ENCODE assay signal across 8 mouse cellular contexts in the genomic region with DNA sequence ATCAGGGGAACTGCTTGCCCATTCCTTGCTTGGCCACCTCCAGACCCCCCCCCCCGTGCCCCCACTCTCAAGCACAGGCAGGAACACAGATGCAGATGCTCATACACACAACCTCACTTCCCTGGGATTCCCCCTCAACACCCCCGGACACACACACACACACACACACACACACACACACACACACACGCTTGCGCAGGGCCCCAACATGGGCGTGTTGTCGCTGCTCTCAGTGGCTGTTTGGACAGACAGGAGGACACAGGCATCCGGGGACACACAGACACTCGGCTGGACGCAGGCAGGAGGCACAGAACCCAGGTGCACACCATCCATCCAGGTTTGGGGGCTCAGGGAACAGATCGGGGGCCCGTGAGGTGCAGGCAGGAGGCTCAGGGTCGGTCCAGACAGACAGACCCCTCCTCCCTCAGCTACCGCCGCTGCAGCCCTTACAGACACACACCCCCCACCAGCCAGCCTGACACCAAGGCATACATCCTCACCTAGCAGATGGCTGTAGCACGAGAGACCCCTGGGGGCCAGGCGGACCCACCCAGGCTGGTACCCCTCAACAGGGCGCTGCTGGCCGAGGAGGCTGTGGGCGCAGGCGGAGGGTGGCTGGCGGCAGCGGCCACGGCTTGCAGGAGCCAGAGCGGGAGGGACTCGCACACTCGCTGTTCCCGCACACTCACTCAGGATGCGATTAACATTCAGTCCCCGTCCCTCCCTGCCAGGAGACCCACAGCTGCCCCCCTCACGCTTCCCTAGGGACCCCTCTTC. TPM values are rescaled to one million over a fixed set of nuclear protein-coding genes. Genes with fewer than 3 reads are reported as not detected.
DNase-seq lines count a peak whose midpoint lies in the region; ATAC-seq and TF ChIP-seq lines count a peak whose summit lies in the region.

No protein-coding gene starts in this region.

- H3K27ac ChIP-seq in kidney, postnatal 0 days = no peak overlapping the region
- no peak overlapping the region for H3K27ac ChIP-seq in forebrain, embryonic 14.5 days (ENCODE audit: low read depth, low read length)
- H3K27ac ChIP-seq in liver, embryonic 13.5 days = no peak overlapping the region

- no peak for DNase-seq in kidney, postnatal 0 days (ENCODE audit: low spot score)
- DNase-seq in kidney, postnatal 25 days = no peak
- DNase-seq in MN1 (ENCODE audit: low spot score) = peak; percentile 14
- peak; percentile 24 for DNase-seq in forebrain, embryonic 14.5 days (ENCODE audit: low spot score)
- no peak for DNase-seq in liver, embryonic 13.5 days
- no peak for DNase-seq in frontal cortex, postnatal 36 days (ENCODE audit: low spot score in 2 of 2)

- peaks cover 22% of the 10 kb centered on the region; the same call in 1 of the 2 replicates for H3K4me1 ChIP-seq in kidney, postnatal 0 days (replicated peaks; ENCODE audit: insufficient read depth, low read length)
- peaks cover 24% of the 10 kb centered on the region for H3K4me1 ChIP-seq in forebrain, embryonic 14.5 days (ENCODE audit: control insufficient read depth, insufficient read depth, low read length)
- H3K4me1 ChIP-seq in liver, embryonic 13.5 days (replicated peaks) = peaks cover 42% of the 10 kb centered on the region

- H3K4me3 ChIP-seq in kidney, postnatal 0 days (replicated peaks; ENCODE audit: low read depth, low read length) = peak overlapping the region; percentile 24
- H3K4me3 ChIP-seq in forebrain, embryonic 14.5 days (ENCODE audit: low read depth, low read length) = peak overlapping the region; percentile 28
- peak overlapping the region; percentile 9; the same call in 1 of the 2 replicates for H3K4me3 ChIP-seq in liver, embryonic 13.5 days (replicated peaks)

- H3K4me2 ChIP-seq in kidney, postnatal 0 days (ENCODE audit: low read length) = peak overlapping the region; percentile 52
- peak overlapping the region; percentile 59 for H3K4me2 ChIP-seq in forebrain, embryonic 14.5 days (ENCODE audit: low read length)
- peak overlapping the region; percentile 8; the same call in 1 of the 2 replicates for H3K4me2 ChIP-seq in liver, embryonic 13.5 days

- peaks cover 16% of the 10 kb centered on the region for H3K27me3 ChIP-seq in kidney, postnatal 0 days (ENCODE audit: insufficient read depth, low read length)
- peaks cover 27% of the 10 kb centered on the region; the same call in 1 of the 2 replicates for H3K27me3 ChIP-seq in forebrain, embryonic 14.5 days (replicated peaks; ENCODE audit: control insufficient read depth, insufficient read depth, low read length)
- peaks cover 67% of the 10 kb centered on the region for H3K27me3 ChIP-seq in liver, embryonic 13.5 days

- no peaks in the 10 kb centered on the region for H3K9me3 ChIP-seq in kidney, postnatal 0 days (replicated peaks; ENCODE audit: low read length)
- no peaks in the 10 kb centered on the region for H3K9me3 ChIP-seq in forebrain, embryonic 14.5 days (replicated peaks; ENCODE audit: control insufficient read depth, low read length)
- H3K9me3 ChIP-seq in liver, embryonic 13.5 days (replicated peaks) = no peaks in the 10 kb centered on the region

- 2% methylated on average over 28 of the region's 30 CpGs for WGBS in kidney, postnatal 0 days
- 2% methylated on average over 30 of the region's 30 CpGs for WGBS in forebrain, embryonic 14.5 days
- WGBS in liver, embryonic 13.5 days (ENCODE audit: insufficient replicate concordance) = 4% methylated on average over 29 of the region's 30 CpGs

- TF ChIP-seq CTCF in kidney, postnatal 0 days (IDR thresholded peaks at IDR 0.05; ENCODE audit: low read depth) = 0 out of 2 replicates have a peak, but pooled peaks have one; percentile 9

- H3K36me3 ChIP-seq in kidney, postnatal 0 days (ENCODE audit: insufficient read depth, low read length) = peaks cover under 1% of the 10 kb centered on the region; the same call in 1 of the 2 replicates
- H3K36me3 ChIP-seq in forebrain, embryonic 14.5 days (ENCODE audit: control insufficient read depth, insufficient read depth, low read length) = peaks cover 8% of the 10 kb centered on the region
- peaks cover 16% of the 10 kb centered on the region for H3K36me3 ChIP-seq in liver, embryonic 13.5 days

- no peak for ATAC-seq in kidney, postnatal 0 days (replicated peaks; ENCODE audit: low FRiP score, low read depth)
- ATAC-seq in forebrain, embryonic 14.5 days = no peak
- no peak for ATAC-seq in liver, embryonic 13.5 days (ENCODE audit: low read depth)
- ATAC-seq in megakaryocyte progenitor cell, adult 5-6 weeks (replicated peaks; ENCODE audit: poor library complexity) = no peak
- ATAC-seq in megakaryocyte-erythroid progenitor cell, adult 5-6 weeks (replicated peaks; ENCODE audit: low FRiP score, low TSS enrichment, poor library complexity, severe bottlenecking) = no peak

- peak overlapping the region; percentile 50 for H3K9ac ChIP-seq in kidney, postnatal 0 days (ENCODE audit: low read depth, low read length)
- peak overlapping the region; percentile 63 for H3K9ac ChIP-seq in forebrain, embryonic 14.5 days (ENCODE audit: low read length)
- no peak overlapping the region for H3K9ac ChIP-seq in liver, embryonic 13.5 days

RNA-seq across cellular contexts. Expression of gene Kdelr1, which starts 2.1 kb away (rescaled TPM):
- polyA plus RNA-seq in kidney, postnatal 0 days (2015; fragmentation: Nextera tagmentation; extraction: Ambion mirVana) = 81.3 and 84.5 TPM in 2 replicates
- polyA plus RNA-seq in forebrain, embryonic 14.5 days (2014; fragmentation: Nextera tagmentation; extraction: Ambion mirVana) = 104 and 111 TPM in 2 replicates
- polyA plus RNA-seq in liver, embryonic 13.5 days (2015; fragmentation: Nextera tagmentation; extraction: Ambion mirVana) = 22.9 and 23.8 TPM in 2 replicates
- total RNA-seq in megakaryocyte progenitor cell, adult 5-6 weeks (2015) = 113 and 145 TPM in 2 replicates
- 68.3 and 73.1 TPM in 2 replicates for total RNA-seq in megakaryocyte progenitor cell, adult 5-6 weeks (2017)
- total RNA-seq in megakaryocyte-erythroid progenitor cell, adult 5-6 weeks (2014; fragmentation: Nextera tagmentation) = 76.7 and 91.3 TPM in 2 replicates
- total RNA-seq in megakaryocyte-erythroid progenitor cell, adult 5-6 weeks (2017) = 44.4 and 50.2 TPM in 2 replicates

RNA-seq across cellular contexts. Expression of gene Grin2d, which starts 7.7 kb away (rescaled TPM):
- polyA plus RNA-seq in kidney, postnatal 0 days (2015; fragmentation: Nextera tagmentation; extraction: Ambion mirVana) = 0.29 and 0.32 TPM in 2 replicates
- 0.52 and 0.77 TPM in 2 replicates for polyA plus RNA-seq in forebrain, embryonic 14.5 days (2014; fragmentation: Nextera tagmentation; extraction: Ambion mirVana)
- polyA plus RNA-seq in liver, embryonic 13.5 days (2015; fragmentation: Nextera tagmentation; extraction: Ambion mirVana) = 0.07 TPM in 2 replicates
- total RNA-seq in megakaryocyte progenitor cell, adult 5-6 weeks (2015) = not detected in 2 replicates
- under 0.01 TPM in 1 of 2 replicates, not detected in the other for total RNA-seq in megakaryocyte progenitor cell, adult 5-6 weeks (2017)
- total RNA-seq in megakaryocyte-erythroid progenitor cell, adult 5-6 weeks (2014; fragmentation: Nextera tagmentation) = 0.92 TPM in 1 of 2 replicates, not detected in the other
- 0.23 TPM in 1 of 2 replicates, not detected in the other for total RNA-seq in megakaryocyte-erythroid progenitor cell, adult 5-6 weeks (2017)

RNA-seq across cellular contexts. Expression of gene Syngr4, which starts 26.0 kb away (rescaled TPM):
- polyA plus RNA-seq in kidney, postnatal 0 days (2015; fragmentation: Nextera tagmentation; extraction: Ambion mirVana) = 0.96 and 1.6 TPM in 2 replicates
- polyA plus RNA-seq in forebrain, embryonic 14.5 days (2014; fragmentation: Nextera tagmentation; extraction: Ambion mirVana) = 0.51 and 0.55 TPM in 2 replicates
- polyA plus RNA-seq in liver, embryonic 13.5 days (2015; fragmentation: Nextera tagmentation; extraction: Ambion mirVana) = 0.76 and 0.86 TPM in 2 replicates
- 1.3 and 1.5 TPM in 2 replicates for total RNA-seq in megakaryocyte progenitor cell, adult 5-6 weeks (2015)
- total RNA-seq in megakaryocyte progenitor cell, adult 5-6 weeks (2017) = 2.1 TPM in 1 of 2 replicates, not detected in the other
- not detected in 2 replicates for total RNA-seq in megakaryocyte-erythroid progenitor cell, adult 5-6 weeks (2014; fragmentation: Nextera tagmentation)
- not detected in 2 replicates for total RNA-seq in megakaryocyte-erythroid progenitor cell, adult 5-6 weeks (2017)

RNA-seq across cellular contexts. Expression of gene Tmem143, which starts 26.3 kb away (rescaled TPM):
- 6.2 and 6.7 TPM in 2 replicates for polyA plus RNA-seq in kidney, postnatal 0 days (2015; fragmentation: Nextera tagmentation; extraction: Ambion mirVana)
- polyA plus RNA-seq in forebrain, embryonic 14.5 days (2014; fragmentation: Nextera tagmentation; extraction: Ambion mirVana) = 5.1 and 6.2 TPM in 2 replicates
- 3.6 and 3.8 TPM in 2 replicates for polyA plus RNA-seq in liver, embryonic 13.5 days (2015; fragmentation: Nextera tagmentation; extraction: Ambion mirVana)
- total RNA-seq in megakaryocyte progenitor cell, adult 5-6 weeks (2015) = 5.3 TPM in 2 replicates
- total RNA-seq in megakaryocyte progenitor cell, adult 5-6 weeks (2017) = 8.1 and 17.2 TPM in 2 replicates
- total RNA-seq in megakaryocyte-erythroid progenitor cell, adult 5-6 weeks (2014; fragmentation: Nextera tagmentation) = 9.1 and 10.3 TPM in 2 replicates
- total RNA-seq in megakaryocyte-erythroid progenitor cell, adult 5-6 weeks (2017) = 7.3 and 11.3 TPM in 2 replicates

RNA-seq across cellular contexts. Expression of gene Grwd1, which starts 39.7 kb away (rescaled TPM):
- polyA plus RNA-seq in kidney, postnatal 0 days (2015; fragmentation: Nextera tagmentation; extraction: Ambion mirVana) = 50.6 and 53.5 TPM in 2 replicates
- polyA plus RNA-seq in forebrain, embryonic 14.5 days (2014; fragmentation: Nextera tagmentation; extraction: Ambion mirVana) = 45.2 and 46.7 TPM in 2 replicates
- polyA plus RNA-seq in liver, embryonic 13.5 days (2015; fragmentation: Nextera tagmentation; extraction: Ambion mirVana) = 48.4 and 49.2 TPM in 2 replicates
- total RNA-seq in megakaryocyte progenitor cell, adult 5-6 weeks (2015) = 22.6 and 25.1 TPM in 2 replicates
- total RNA-seq in megakaryocyte progenitor cell, adult 5-6 weeks (2017) = 24.2 and 26.9 TPM in 2 replicates
- total RNA-seq in megakaryocyte-erythroid progenitor cell, adult 5-6 weeks (2014; fragmentation: Nextera tagmentation) = 45.7 and 67.7 TPM in 2 replicates
- 22.1 and 39.4 TPM in 2 replicates for total RNA-seq in megakaryocyte-erythroid progenitor cell, adult 5-6 weeks (2017)

Comparison
In these comparisons a context has a peak if more than half of its experiments do, and no peak if none do; other contexts are left out.
1. DNase-seq: peak in MN1 (single experiment) and forebrain, embryonic 14.5 days (single experiment); none in kidney, postnatal 0 days (single experiment), kidney, postnatal 25 days (0 of 2), liver, embryonic 13.5 days (single experiment) and frontal cortex, postnatal 36 days (0 of 2).
2. H3K4me2 ChIP-seq: peak in every context shown above with its lines; median percentile 59 in forebrain, embryonic 14.5 days; 52 in kidney, postnatal 0 days; 8 in liver, embryonic 13.5 days.
3. Peak in every context shown above with its lines, with median percentiles within 50 percentile points of each other: H3K4me3 ChIP-seq.